Mouse (Mus musculus) urinary bladder, postnatal 10 days (tissue): ENCODE data around the gene Plekhj1.
A peak's percentile ranks its signal among the peaks of the same experiment; 100 is the strongest.
"Not testable (repeated sequence)": the region's sequence is repeated elsewhere in the genome, so short reads cannot be mapped to it uniquely, and the experiment has no call there.

Experiments
- DNase-seq: peaks from one replicate; pipeline ENCODE4 v3.0.0; 2022; ENCODE audit warnings: low spot score

The Plekhj1 gene

GRCm38 (mm10) chr10:80798150-80799006 is at the start of gene Plekhj1, which contains the start of gene Sf3a2:
Gene Plekhj1, minus strand, starts transcription at chr10:80798626.
Gene Sf3a2, plus strand, starts transcription at chr10:80798198.
- DNase-seq: peak; percentile 77

GRCm38 (mm10) chr10:80845732-80846131 is 47.3 kb upstream of the Plekhj1 start:
- DNase-seq: no peak

- DNase-seq: no peak
These were observed 46.7 kb upstream of the Plekhj1 start for GRCm38 (mm10) chr10:80845055-80845693.

GRCm38 (mm10) chr10:80843931-80844547 is 45.6 kb upstream of the Plekhj1 start, which contains the start of gene Lingo3:
Gene Lingo3, minus strand, starts transcription at chr10:80844039.
- DNase-seq: no peak

- DNase-seq: no peak
These were observed 44.9 kb upstream of the Plekhj1 start for GRCm38 (mm10) chr10:80843087-80843930.

GRCm38 (mm10) chr10:80842334-80842733 is 43.9 kb upstream of the Plekhj1 start:
- DNase-seq: no peak

- DNase-seq: no peak
These were observed 43.3 kb upstream of the Plekhj1 start for GRCm38 (mm10) chr10:80841685-80842084.

GRCm38 (mm10) chr10:80839848-80840247 is 41.4 kb upstream of the Plekhj1 start:
- DNase-seq: no peak

GRCm38 (mm10) chr10:80838346-80838912 is 40.0 kb upstream of the Plekhj1 start:
- no peak for DNase-seq

GRCm38 (mm10) chr10:80837827-80838226 is 39.4 kb upstream of the Plekhj1 start:
- no peak for DNase-seq

GRCm38 (mm10) chr10:80836949-80837379 is 38.5 kb upstream of the Plekhj1 start:
- no peak for DNase-seq

- no peak for DNase-seq
These were observed 37.2 kb upstream of the Plekhj1 start for GRCm38 (mm10) chr10:80835617-80836016.

GRCm38 (mm10) chr10:80832818-80833217 is 34.4 kb upstream of the Plekhj1 start:
- no peak for DNase-seq

- no peak for DNase-seq
These were observed 32.7 kb upstream of the Plekhj1 start for GRCm38 (mm10) chr10:80831136-80831535.

GRCm38 (mm10) chr10:80829359-80830278 is 31.2 kb upstream of the Plekhj1 start:
- no peak for DNase-seq

GRCm38 (mm10) chr10:80828587-80828986 is 30.2 kb upstream of the Plekhj1 start:
- DNase-seq: not testable (repeated sequence)

- no peak for DNase-seq
These were observed 29.5 kb upstream of the Plekhj1 start for GRCm38 (mm10) chr10:80827870-80828420.

GRCm38 (mm10) chr10:80827063-80827869 is 28.8 kb upstream of the Plekhj1 start:
- DNase-seq: no peak
